Mouse (Mus musculus) heart, adult 9 months (tissue): ENCODE measurements around the gene Thbs1.

Experiments used
- DNase-seq, 2 experiments: peaks; one replicate each; pipeline ENCODE4 v3.0.0; 2022; ENCODE audit warnings: low spot score in 2 of 2

The Thbs1 gene

DNA sequence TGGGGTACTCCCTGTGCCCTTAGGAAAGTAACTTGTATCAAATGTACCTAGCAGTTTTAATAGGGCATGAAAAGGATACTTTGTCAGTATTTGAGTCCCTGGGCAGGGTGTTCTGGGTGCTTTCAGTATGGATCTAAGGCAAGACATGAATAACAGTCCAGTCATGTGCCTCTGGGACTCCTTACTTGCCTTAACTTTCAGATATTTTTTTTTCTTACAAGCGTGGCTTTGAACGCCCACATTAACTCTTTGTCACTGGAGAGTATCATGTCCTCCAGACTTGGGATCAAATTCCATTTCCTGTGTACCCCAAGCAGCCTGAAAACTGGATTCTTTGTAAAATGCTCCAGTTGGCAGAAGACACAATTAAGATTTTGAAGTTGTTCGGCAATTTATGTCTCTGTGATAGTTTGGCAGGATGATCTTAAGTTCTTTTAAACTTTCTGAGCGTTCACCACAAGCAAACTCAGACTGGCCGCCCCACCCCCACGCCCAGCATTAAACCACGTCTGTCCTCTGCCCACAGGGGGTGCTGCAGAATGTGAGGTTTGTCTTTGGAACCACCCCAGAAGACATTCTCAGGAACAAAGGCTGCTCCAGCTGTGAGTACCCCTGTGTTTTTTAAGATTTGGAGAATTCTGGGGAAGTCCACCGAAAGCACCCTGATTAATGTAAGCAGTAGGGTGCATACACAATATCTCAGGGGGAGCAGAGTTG lies 2.3 kb downstream of the Thbs1 start:
- no peak for DNase-seq

DNA sequence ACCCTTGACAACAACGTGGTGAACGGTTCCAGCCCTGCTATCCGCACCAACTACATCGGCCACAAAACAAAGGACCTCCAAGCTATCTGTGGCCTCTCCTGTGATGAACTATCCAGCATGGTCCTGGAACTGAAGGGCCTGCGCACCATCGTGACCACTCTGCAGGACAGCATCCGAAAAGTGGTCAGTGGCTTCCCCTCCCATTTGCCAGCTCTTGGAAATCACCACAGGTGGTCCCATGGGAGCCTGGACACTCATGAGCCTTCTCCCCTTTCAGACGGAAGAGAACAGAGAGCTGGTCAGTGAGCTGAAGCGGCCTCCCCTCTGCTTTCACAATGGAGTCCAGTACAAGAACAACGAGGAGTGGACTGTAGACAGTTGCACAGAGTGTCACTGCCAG lies 3.0 kb downstream of the Thbs1 start:
- no peak for DNase-seq

DNA sequence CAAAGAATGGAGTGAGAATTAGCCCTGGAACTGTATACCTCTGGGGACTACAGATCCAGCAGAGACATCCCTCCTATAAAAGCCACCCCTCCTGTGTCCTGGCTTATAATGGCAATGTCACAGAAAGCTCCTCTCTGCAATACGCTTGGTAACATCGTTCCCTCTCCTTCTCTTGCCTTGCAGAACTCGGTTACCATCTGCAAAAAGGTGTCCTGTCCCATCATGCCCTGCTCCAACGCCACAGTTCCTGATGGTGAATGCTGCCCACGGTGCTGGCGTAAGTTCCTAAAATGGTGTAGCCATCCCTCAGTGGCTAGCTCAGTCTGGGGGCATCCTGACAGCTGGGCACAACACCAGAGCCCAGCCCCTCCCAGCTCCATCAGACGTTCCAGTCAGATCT lies 4.0 kb downstream of the Thbs1 start:
- no peak for DNase-seq

DNA sequence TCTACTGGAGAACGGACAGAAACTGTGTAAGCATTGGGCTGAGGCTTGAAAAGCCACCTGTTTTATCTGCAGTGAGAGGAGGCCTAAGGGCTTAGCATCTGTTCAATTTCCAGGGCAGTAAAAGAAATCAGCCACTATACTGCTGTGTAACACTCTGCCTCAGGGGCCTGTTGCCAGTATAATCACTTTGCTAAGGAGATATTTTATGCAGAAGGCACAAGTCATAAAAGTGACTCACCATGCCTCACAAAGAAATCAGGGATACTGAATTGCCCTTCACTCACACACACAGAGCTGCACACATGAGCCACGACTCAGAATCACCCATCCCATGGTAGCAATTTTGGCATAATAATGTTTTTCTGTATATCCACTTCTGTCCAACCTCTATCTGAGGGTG lies 4.5 kb downstream of the Thbs1 start:
- DNase-seq: no peak

DNA sequence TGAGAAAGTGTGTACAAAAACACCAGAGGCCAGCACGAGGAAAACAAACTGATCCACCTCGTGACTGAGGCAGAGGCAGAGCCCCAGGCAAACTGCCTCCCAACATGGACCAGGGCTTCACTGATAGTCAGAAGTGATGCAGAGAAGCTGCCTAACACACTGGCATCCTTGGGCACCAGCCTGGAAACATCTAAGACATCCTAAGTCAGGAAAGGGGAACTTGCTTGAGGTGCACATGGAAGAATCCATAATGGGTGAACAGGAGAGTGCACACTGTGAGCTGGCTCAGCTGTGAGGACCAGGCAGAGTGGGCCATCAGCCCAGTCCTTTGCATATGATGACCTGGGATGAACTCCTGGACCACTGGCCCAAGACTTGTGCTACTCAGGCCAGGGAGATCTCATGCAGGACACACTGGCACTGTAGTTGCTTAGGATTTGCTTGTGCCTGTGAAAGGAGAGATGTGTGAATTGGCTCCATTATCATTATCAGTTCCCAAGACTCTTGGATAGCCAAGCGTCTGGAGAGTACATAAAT lies 5.1 kb downstream of the Thbs1 start:
- no peak for DNase-seq

DNA sequence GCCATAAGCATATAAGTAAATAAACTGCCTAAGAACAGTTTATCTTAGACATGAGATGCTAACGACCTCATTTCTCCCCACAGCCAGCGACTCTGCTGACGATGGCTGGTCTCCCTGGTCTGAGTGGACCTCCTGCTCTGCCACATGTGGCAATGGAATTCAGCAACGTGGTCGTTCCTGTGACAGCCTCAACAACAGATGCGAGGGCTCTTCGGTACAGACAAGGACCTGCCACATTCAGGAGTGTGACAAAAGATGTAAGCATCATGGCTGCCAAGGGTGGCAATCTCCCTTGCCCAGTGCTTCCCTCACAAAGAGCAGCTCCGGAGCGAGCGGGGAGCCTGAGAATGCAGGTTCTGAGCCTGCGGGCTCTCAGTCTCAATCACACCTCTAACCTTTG lies 5.7 kb downstream of the Thbs1 start:
- no peak for DNase-seq

DNA sequence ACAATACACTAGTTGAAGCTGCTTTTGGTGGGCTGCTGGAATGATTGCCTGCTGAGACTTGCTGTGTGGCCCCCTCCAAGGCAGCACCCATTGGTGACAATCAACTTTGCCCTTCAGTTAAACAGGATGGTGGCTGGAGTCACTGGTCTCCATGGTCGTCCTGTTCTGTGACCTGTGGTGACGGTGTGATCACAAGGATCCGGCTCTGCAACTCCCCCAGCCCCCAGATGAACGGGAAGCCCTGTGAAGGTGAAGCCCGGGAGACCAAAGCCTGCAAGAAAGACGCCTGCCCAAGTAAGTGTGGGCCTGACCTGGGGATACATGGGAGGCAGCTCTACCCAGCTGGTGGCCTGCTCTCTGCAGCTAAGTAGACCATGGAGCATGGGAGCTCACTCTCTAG lies 6.4 kb downstream of the Thbs1 start:
- no peak for DNase-seq

DNA sequence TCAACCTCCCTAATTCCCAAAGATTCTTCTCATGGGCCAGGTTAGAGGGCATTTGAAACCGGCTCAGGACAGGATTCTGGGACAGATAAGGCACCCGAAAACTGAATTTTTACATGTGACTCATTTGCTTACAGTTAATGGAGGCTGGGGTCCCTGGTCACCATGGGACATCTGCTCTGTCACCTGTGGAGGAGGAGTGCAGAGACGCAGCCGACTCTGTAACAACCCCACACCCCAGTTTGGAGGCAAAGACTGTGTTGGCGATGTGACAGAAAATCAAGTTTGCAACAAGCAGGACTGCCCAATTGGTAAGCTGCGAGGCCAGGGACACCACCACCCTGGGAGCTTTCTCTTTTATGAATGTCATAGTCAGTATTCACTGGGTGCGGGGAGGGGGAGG lies 6.8 kb downstream of the Thbs1 start:
- DNase-seq: no peak

DNA sequence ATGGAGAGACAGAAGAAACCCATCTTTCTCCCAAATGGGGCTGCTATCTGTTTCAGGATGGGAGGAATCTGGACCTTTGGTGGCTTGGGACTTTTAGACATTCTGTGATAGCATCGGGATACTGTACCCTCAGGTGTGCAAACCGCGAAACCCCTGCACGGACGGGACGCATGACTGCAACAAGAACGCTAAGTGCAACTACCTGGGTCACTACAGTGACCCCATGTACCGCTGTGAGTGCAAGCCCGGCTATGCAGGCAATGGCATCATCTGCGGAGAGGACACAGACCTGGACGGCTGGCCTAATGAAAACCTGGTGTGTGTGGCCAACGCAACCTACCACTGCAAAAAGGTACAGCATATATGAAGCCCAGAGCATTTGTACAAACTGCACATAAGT lies 8.0 kb downstream of the Thbs1 start:
- DNase-seq: no peak

DNA sequence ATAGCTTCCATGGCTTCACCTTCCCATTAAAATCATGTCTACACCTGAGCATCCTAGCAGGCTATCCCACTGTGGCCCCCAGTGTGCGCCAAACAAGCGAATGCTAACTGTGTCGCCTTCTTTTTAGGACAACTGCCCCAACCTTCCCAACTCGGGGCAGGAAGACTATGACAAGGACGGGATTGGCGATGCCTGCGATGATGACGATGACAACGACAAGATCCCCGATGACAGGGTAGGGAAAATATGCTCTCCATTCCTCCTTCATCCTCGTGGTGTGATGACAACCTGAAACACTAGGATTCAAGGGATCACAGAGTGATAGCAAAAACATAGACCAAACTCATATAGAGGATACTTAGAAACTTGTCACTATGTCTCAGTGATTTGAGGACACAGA lies 8.4 kb downstream of the Thbs1 start:
- no peak for DNase-seq

DNA sequence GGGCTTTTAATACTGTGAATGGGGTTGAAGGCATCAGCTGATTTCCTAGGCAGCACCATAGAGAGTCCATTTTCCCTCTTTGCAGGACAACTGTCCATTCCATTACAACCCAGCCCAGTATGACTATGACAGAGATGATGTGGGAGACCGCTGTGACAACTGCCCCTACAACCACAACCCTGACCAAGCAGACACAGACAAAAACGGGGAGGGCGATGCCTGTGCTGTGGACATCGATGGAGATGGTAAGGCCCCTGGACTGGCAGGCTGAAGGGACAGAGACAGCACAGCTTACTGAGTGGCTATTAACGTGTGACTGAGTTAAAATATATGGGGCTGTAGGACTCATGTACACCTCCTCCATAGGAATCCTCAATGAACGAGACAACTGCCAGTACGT lies 9.1 kb downstream of the Thbs1 start:
- no peak for DNase-seq

DNA sequence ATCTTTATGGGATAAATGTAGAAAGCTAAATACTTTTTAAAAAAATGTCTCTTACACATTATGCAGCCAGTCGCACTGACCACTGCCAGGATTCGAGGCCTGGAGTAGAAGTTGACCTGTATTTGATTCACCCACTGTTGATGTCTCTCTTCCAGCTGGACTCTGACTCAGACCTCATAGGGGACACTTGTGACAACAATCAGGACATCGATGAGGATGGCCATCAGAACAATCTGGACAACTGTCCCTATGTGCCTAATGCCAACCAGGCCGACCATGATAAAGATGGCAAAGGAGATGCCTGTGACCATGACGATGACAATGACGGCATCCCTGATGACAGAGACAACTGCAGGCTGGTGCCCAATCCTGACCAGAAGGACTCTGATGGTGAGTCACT lies 10.6 kb downstream of the Thbs1 start:
- no peak for DNase-seq

DNA sequence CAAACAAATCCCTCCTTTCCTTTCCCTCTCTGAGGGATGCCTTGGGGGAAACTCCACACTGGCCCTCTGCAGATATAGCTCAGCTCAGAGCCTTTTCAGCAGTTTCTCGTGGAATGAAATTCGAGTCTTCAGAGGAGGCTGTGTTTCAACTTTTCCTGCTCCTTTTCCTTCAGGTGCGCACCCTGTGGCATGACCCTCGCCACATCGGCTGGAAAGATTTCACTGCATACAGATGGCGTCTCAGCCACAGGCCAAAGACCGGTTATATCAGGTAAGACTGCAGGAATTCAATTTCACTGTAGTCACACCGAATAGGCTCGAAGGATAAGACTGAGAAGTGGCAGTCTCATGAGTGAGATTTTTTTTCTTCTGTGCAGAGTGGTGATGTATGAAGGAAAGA lies 12.1 kb downstream of the Thbs1 start:
- no peak for DNase-seq

DNA sequence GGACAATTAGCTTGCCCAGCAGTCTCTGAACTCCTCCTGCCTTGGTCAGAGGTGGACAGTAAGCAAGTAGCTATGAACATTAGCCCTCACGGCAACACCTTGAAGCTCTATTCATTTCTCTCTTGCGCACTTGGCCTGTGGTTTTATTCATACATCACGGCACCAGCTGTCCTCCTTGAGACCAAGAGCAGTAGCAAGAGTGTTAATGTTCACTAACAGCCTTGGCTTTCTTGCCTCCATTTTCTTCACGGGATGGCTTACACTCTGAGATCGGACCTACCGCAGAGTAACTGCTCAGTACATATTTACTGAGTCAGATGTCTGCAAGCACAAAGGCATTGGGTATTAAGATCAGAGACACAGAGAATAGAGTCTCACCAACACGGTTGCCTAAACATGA lies 12.8 kb downstream of the Thbs1 start:
- DNase-seq: no peak

DNA sequence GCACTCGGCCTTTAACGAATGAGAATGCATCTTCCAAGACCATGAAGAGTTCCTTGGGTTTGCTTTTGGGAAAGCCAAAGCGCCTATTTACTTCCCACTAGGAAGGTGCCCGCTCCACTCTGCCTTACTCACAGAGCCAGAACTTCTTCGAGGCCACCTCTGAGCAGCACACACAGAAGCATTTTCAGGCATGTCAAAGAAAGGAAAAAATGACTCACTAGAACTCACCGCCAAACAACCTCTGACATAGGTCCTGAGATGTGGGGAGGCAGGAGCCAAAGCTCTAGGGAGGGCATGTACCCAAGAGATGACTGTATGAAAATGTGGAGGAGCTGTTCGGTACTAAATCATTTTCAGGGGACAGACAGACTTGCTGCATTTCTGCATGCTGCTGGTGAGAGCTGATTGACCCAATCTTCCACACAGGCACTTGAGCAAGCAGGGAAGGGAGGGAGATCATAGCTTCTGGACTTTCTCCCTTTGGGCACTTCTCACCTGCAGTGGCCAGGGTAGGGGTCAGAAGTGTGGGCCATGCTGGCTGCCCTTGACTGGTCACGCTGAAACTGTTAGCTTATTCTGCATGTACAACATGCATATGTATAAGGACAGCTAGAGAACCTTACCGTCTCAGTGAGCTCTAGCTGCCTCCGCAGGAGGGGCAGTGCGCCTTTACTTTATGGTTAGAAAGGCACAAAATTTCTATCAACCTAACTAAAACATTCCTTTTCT lies 13.7 kb downstream of the Thbs1 start:
- no peak for DNase-seq

DNA sequence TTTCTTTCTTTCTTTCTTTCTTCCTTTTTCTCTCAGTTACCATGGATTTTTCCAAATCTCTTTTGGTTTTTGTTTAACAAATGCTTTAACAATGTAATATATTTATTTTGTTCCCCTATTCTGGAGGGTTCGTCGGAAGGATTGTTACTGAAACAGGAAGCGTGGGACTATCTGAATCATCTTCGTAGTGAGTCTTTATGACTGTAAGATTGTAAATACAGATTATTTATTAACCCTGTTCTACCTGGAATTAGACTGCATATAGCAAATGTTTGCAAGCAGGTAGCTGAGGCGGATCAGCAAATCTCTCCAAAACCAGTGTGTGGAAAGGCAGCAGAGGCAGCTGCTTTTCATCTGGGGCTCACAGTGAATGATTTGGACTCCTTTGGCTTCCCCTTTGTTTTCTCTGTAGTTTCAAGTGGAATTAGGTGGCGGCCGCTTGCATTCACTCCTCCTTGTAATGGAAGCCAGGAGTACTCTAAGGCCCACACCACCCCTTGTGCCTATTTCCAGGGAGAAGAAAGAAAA lies 14.3 kb downstream of the Thbs1 start:
- DNase-seq: no peak

DNA sequence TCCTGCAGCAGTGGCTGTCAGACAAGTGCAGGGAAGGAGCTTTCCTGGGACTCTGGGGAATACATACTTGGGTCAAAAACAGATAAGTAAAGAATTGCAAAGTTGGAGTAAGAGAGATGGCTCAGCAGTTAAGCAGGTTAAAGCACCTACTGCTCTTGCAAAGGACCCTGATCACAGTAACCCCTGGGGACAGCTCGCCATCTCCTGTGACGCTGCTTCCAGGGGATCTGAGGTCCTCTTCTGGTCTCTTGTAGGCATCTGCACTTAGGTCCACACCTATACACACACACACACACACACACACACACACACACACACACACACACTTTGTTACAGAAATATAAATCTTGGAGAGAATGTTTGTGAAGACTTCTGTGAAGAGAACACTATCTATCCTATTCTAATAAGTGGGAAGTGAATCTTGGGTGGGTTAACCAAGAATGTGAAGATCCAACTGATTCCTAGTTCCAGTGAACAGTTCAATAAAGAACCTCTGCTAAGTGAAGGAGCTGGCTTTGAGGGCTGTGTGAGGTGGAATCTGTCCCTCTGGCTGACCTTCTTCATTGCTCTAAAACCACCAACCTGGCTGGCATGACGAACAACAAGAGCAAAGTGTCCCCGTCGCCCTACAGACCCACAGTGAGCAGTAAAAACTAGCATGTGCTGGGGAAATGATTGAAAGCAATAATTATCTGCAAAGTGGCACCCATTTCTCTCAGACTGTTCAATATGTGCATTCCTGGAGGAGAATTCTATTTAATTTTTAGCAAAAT lies 16.0 kb downstream of the Thbs1 start:
- no peak for DNase-seq

DNA sequence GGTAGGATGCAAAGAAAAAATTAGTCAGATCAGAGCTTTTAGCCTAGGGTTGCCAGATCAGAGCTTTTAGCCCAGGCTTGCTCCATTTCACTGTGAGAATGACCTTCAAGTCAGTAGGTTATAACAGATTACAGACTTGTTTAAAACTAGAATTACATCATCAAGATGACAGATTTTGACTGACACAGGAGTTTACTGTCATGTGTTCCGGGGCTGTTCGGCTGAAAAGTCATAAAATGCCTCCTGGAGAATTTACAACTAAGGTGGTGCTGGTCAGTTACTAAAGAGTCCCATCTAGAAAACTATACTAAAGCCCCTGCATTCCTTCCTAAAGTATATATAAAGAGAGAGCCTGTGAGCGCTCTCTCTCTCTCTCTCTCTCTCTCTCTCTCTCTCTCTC lies 16.6 kb downstream of the Thbs1 start:
- DNase-seq: no peak

DNA sequence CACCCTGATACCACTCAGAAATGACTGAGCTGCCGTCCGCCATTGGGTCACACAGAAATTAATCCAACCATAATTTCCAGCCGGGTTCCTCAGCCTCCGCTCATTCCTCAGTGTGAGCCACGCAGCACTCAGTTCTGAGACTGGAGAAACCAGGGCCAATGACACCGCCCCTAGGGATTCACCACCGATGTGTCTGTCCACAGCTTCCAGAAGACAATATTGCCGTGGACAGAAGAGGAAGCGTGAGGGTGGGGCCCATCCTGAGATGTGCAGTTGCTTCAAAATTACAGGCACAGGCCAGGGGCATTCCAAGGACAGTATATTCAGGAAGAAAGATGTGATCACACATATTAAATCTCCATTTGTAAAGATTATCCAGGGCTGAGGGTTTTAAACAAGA lies 25.4 kb downstream of the Thbs1 start:
- DNase-seq: no peak

DNA sequence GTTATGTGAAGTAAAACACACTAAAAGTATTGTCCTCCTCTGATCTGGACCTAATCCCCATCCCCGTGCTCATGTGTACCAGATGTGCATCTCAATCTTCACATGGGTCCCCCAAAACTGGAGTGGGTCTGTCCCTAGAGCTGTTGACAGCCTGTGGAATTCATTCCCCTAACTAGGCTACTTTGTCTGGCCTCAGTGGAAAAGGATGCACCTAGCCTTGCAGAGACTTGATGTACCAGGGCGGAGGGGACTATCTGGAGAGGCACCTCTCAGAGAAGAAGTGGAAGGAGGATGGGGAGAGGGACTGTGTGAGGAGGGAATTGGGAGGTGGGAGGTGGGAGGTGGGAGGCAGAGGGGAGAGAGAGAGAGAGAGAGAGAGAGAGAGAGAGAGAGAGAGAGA lies 26.1 kb downstream of the Thbs1 start:
- no peak for DNase-seq

DNA sequence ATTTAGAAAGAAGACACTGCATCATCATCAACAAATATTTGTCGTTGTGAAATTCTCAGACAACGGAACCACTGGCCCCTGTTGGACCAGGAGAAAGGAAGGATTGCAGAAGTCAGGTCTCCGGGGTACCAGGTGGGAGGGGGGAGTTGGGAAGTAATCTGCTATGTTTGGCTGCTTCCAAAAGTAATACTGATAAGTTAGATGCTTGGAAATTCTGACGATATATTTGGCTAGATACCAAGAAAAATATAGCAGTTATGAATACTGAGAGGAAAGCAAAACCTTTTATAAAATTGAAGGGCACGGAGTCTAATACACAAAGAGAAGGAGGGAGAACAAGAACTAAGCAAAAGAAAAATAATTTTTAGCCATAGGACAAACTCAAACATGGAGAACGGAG lies 27.6 kb downstream of the Thbs1 start:
- DNase-seq: no peak

DNA sequence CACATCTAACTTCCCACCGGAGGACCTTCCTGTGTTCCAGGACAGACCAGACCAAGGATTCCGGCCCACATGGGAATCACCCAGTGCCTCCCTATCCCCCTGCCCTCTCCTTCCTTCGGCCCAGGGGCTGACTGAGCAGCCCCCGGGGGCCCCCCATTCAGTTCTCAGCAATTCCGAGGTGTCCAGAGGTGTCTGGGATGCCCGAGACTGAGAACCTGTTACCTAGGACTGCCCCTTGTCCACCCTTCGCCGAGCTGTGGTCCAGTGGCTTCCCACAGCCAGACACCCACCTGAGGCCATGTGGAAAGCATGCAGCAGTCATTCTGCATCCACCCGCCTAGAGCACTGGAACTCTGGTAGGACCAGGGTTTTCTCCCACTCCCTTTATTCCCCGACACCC lies 30.0 kb downstream of the Thbs1 start:
- no peak for DNase-seq
